Mouse (Mus musculus): Measurements from ENCODE around the gene Capn11. TPM values are rescaled to one million over a fixed set of nuclear protein-coding genes. Genes with fewer than 3 reads are reported as not detected.
"Not testable (repeated sequence)": the region's sequence is repeated elsewhere in the genome, so short reads cannot be mapped to it uniquely, and the experiment has no call there.

Capn11 gene
- total and polyA plus RNA-seq, 2 experiments from 2014 or later: 0.14 to 0.42 TPM

DNA sequence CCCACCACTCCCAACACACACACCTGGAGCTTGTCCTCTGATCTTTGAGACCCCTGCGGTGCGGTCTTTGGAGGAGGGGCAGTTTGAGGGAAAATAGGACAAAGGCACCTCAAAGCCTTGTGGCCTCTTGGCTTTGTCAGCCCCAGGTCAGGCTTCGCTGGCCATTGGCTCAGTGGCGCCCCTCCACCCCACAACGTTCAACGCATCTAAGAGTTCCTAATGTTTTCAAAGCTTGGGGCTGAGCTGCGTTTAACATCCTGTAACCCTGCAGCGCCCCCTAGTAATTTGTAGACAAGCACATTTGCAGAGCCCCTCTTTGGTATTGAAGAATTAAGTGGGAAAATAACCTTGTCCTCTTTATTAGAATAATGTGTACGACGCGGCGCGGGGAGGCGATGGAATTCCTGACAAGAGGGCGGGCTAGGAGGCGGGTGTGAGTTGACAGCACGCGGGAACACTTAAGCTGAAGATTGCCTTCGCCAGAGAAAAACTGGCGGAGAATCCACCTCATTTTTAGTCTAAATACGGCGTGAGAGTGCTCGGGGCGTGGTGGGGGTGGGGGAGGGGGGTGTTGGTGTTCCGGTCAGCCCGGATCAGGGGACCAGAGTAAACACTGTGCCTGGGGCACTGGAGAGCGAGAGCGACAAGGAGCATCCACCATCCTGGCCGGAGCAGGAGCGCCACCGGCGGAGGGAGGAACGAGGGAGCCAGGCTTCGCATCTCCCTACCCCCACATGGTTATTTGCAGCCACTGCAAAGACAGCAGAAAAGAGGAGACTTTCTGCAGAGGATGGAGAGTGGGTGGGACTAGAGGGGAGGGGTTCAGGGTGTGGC lies 29.0 kb downstream of the Capn11 start:
- ATAC-seq (peak; percentile 91), DNase-seq (ENCODE audit: low spot score) (peak; percentile 91)
- Histone ChIP-seq H3K4me1 (ENCODE audit: insufficient read depth, low read length) (peaks cover 6% of the 10 kb centered on the region; the same call in 1 of the 2 replicates), H3K36me3 (ENCODE audit: insufficient read depth, low read length) (no peaks in the 10 kb centered on the region), H3K27ac (peak overlapping the region; percentile 82), H3K4me2 (ENCODE audit: low read depth, low read length) (peak overlapping the region; percentile 69), H3K27me3 (ENCODE audit: insufficient read depth, low read length) (no peaks in the 10 kb centered on the region), H3K9me3 (ENCODE audit: low read length) (no peaks in the 10 kb centered on the region), H3K4me3 (ENCODE audit: low read length) (peak overlapping the region; percentile 32), H3K9ac (replicated peaks; ENCODE audit: low read length) (peak overlapping the region; percentile 46)
- WGBS: 1% methylated on average over 34 of the region's 34 CpGs
- peak; percentile 81 for TF ChIP-seq CTCF (IDR thresholded peaks at IDR 0.05; ENCODE audit: low read depth)

DNA sequence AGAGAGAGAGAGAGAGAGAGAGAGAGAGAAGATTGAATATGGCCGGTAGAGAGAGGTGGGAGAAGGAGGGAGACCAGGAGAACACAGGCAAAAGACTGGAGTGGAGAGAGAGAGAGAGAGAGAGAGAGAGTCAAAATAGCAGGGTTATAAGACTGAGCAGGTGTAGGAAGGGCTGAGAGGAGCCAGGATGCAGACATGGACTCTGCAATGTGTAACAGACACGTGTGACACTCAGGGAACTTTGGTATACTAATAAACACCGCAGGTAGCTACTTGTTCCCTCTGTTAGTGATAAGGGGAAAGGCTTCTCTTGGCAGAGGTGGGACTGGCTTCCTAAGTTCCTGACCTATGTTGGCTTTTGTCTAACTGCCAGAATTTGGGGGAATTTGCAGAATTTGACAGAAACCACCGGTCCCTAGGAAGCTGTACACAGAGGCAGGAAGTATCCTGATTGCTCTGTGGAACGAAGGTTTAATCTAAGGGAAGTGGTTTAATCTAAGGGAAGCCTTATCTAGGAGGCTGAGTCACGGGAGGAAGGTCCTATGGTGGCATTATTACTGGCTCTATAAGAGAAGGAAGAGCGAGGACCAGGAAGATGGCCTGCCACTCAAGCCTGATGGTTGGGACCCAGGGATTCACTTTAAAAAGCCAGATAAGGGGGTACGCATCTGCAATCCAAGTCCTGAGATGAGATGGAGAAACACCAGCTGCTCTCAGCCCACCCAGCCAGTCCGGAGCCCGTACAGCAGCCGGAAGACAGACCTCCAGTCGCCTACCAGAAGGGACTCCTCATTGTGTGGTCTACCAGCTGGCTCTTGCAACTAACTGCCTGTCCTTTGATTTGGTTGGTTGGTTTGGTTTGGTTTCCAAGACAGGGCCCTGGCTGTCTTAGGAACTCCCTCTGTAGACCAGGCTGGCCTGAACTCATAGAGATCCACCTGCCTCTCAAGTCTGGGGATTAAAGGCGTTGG lies 30.0 kb downstream of the Capn11 start:
- TF ChIP-seq CTCF (IDR thresholded peaks at IDR 0.05; ENCODE audit: low read depth): no peak
- H3K4me3 ChIP-seq (ENCODE audit: low read length): peak overlapping the region; percentile 32; the same call in 1 of the 2 replicates
- peak overlapping the region; percentile 82 for H3K27ac ChIP-seq
- ATAC-seq: peak; percentile 24
- no peaks in the 10 kb centered on the region for H3K27me3 ChIP-seq (ENCODE audit: insufficient read depth, low read length)
- no peaks in the 10 kb centered on the region for H3K9me3 ChIP-seq (ENCODE audit: low read length)
- H3K4me2 ChIP-seq (ENCODE audit: low read depth, low read length): peak overlapping the region; percentile 69
- 62% methylated on average over 13 of the region's 13 CpGs for WGBS
- H3K4me1 ChIP-seq (ENCODE audit: insufficient read depth, low read length): peaks cover 6% of the 10 kb centered on the region; the same call in 1 of the 2 replicates
- no peak overlapping the region for H3K9ac ChIP-seq (replicated peaks; ENCODE audit: low read length)
- peak; percentile 42 for DNase-seq (ENCODE audit: low spot score)
- no peaks in the 10 kb centered on the region for H3K36me3 ChIP-seq (ENCODE audit: insufficient read depth, low read length)

DNA sequence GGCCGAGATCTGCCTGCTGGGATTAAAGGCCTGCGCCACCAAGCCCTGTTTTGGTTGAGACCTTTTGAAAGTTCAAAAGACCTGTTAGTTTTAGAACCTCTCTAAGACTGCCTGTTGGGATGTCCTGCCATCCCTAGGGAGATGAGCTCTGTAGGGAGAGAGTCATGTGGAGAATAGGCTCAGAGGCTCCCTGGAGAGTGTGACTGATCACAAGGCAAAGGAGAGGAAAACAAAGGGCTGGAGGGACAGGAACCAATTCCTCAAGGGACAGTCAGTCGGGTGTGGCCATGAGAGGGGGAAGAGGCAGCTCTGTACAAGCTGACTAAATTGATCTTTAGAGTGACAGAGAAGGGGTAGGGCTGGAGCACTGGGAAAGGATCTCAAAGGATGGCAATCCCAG lies 31.0 kb downstream of the Capn11 start:
- Histone ChIP-seq H3K4me1 (ENCODE audit: insufficient read depth, low read length) (peaks cover 6% of the 10 kb centered on the region; the same call in 1 of the 2 replicates), H3K9me3 (ENCODE audit: low read length) (no peaks in the 10 kb centered on the region), H3K27ac (no peak overlapping the region), H3K4me2 (ENCODE audit: low read depth, low read length) (no peak overlapping the region), H3K4me3 (ENCODE audit: low read length) (no peak overlapping the region), H3K36me3 (ENCODE audit: insufficient read depth, low read length) (no peaks in the 10 kb centered on the region), H3K9ac (replicated peaks; ENCODE audit: low read length) (no peak overlapping the region), H3K27me3 (ENCODE audit: insufficient read depth, low read length) (no peaks in the 10 kb centered on the region)
- TF ChIP-seq CTCF (IDR thresholded peaks at IDR 0.05; ENCODE audit: low read depth): no peak
- 19% methylated on average over 3 of the region's 3 CpGs for WGBS
- ATAC-seq (no peak), DNase-seq (ENCODE audit: low spot score) (no peak)

DNA sequence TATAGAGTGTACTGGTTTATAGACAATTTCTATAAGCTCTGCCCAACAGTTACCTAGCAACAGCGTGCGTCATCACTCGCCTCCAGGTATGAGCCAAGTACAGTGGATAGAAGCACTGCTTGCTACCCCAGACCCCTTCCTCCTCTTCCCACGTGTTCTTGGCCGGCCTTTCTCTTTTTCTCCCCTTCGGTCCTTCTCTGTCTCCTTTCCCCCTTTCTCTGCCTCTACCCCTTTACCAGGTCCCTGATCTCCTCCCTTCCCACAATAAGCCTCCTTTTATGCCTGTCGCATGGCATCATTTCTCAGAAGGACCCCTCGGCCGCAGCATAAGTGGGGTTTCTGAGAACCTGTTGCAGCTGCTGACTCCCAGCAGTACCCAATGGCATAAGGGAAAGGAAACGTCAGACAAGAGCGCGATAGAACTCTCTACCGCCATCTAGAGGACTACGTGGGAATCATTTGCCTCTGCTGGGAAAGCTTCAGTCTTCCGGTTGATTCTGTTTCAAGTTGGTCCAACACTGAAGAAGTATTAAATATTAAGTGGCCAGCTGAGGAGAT lies 32.5 kb downstream of the Capn11 start:
- Histone ChIP-seq H3K9ac (replicated peaks; ENCODE audit: low read length) (peak overlapping the region; percentile 44; the same call in 1 of the 2 replicates), H3K4me1 (ENCODE audit: insufficient read depth, low read length) (peaks cover 6% of the 10 kb centered on the region; the same call in 1 of the 2 replicates), H3K4me3 (ENCODE audit: low read length) (no peak overlapping the region), H3K27ac (no peak overlapping the region), H3K9me3 (ENCODE audit: low read length) (no peaks in the 10 kb centered on the region), H3K27me3 (ENCODE audit: insufficient read depth, low read length) (no peaks in the 10 kb centered on the region), H3K4me2 (ENCODE audit: low read depth, low read length) (peak overlapping the region; percentile 46), H3K36me3 (ENCODE audit: insufficient read depth, low read length) (no peaks in the 10 kb centered on the region)
- WGBS: 24% methylated on average over 15 of the region's 15 CpGs
- peak; percentile 93 for DNase-seq (ENCODE audit: low spot score)
- peak; percentile 48; the same call in 1 of the 2 replicates for ATAC-seq
- TF ChIP-seq CTCF (IDR thresholded peaks at IDR 0.05; ENCODE audit: low read depth): peak; percentile 95

DNA sequence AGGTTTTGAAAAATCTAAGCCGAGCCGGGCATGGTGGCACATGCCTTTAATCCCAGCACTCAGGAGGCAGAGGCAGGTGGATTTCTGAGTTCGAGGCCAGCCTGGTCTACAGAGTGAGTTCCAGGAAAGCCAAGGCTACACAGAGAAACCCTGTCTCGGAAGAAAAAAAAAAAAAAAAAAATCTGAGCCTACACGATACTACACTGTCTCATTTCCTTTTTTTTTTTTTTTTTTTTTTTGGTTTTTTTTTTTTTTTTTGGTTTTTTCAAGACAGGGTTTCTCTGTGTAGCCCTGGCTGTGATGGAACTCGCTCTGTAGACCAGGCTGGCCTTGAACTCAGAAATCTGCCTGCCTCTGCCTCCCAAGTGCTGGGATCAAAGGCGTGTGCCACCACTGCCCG lies 35.7 kb downstream of the Capn11 start:
- 88% methylated on average over 8 of the region's 8 CpGs for WGBS
- not testable (repeated sequence) for H3K9ac ChIP-seq (replicated peaks; ENCODE audit: low read length); H3K27ac ChIP-seq; H3K4me3 ChIP-seq (ENCODE audit: low read length); H3K4me1 ChIP-seq (ENCODE audit: insufficient read depth, low read length); H3K36me3 ChIP-seq (ENCODE audit: insufficient read depth, low read length); ATAC-seq; H3K27me3 ChIP-seq (ENCODE audit: insufficient read depth, low read length); DNase-seq (ENCODE audit: low spot score); H3K4me2 ChIP-seq (ENCODE audit: low read depth, low read length); H3K9me3 ChIP-seq (ENCODE audit: low read length)

All from hindbrain, postnatal 0 days (tissue).